In the genomic region with DNA sequence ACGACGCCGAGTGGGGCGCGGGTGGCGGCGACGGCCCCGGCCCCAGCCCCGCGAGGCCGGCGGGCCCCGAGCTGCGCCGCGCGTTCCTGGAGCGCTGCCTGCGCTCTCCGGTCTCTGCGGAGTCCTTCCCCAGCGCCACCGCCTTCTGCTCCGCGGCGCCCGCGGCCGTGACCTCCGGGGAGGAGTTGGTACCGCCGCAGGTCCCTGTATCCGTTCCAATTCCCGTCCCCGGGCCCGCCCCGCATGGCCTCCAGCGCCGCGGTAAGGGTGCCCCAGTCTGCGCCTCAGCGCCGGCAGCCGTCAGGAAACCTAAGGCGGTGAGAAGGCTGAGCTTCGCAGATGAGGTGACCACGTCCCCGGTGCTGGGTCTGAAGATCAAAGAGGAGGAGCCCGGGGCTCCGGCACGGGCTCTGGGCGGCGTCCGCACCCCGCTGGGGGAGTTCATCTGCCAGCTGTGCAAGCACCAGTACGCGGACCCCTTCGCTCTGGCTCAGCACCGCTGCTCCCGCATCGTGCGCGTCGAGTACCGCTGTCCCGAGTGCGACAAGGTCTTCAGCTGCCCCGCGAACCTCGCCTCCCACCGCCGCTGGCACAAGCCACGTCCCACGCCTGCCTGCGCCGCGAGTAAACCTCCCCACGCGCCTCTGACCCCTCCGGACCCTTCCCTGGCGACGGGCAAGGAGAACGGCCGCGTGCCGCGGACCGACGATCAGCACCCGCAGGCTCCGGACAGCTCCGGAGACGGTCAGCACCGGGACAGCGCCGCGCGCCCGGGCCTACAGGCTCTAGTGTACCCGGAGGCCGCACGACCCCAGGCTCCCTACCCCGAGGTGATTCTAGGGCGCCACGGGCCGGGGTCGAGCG, we compare ENCODE assay signal across 8 mouse cellular contexts. TPM values are rescaled to one million over a fixed set of nuclear protein-coding genes. Genes with fewer than 3 reads are reported as not detected.
DNase-seq lines count a peak whose midpoint lies in the region; ATAC-seq and TF ChIP-seq lines count a peak whose summit lies in the region.

No protein-coding gene starts in this region.

- no peak overlapping the region for H3K27ac ChIP-seq in embryonic facial prominence, embryonic 12.5 days
- H3K27ac ChIP-seq in heart, embryonic 12.5 days (ENCODE audit: poor library complexity, severe bottlenecking): no peak overlapping the region
- H3K27ac ChIP-seq in kidney, embryonic 14.5 days (ENCODE audit: low read depth, low read length): no peak overlapping the region
- H3K27ac ChIP-seq in lung, embryonic 15.5 days: no peak overlapping the region
- no peak overlapping the region for H3K27ac ChIP-seq in olfactory bulb, adult 2 months (ENCODE audit: insufficient read depth, low read depth, low read length)

- H3K9me3 ChIP-seq in embryonic facial prominence, embryonic 12.5 days: no peaks in the 10 kb centered on the region
- no peaks in the 10 kb centered on the region for H3K9me3 ChIP-seq in heart, embryonic 12.5 days (replicated peaks)
- no peaks in the 10 kb centered on the region for H3K9me3 ChIP-seq in kidney, embryonic 14.5 days (ENCODE audit: control insufficient read depth, low read length)
- H3K9me3 ChIP-seq in lung, embryonic 15.5 days: no peaks in the 10 kb centered on the region

- peak; percentile 84 for ATAC-seq in embryonic facial prominence, embryonic 12.5 days (ENCODE audit: insufficient number of reproducible peaks, insufficient read depth, low FRiP score, low TSS enrichment)
- peak; percentile 86 for ATAC-seq in heart, embryonic 12.5 days (ENCODE audit: insufficient number of reproducible peaks, low FRiP score)
- peak; percentile 95 for ATAC-seq in kidney, embryonic 14.5 days (ENCODE audit: low FRiP score, low TSS enrichment)
- peak; percentile 91 for ATAC-seq in lung, embryonic 15.5 days (ENCODE audit: borderline replicate concordance, extremely low read depth, low FRiP score, low TSS enrichment)

- no peak for TF ChIP-seq CTCF in olfactory bulb, adult 2 months (IDR thresholded peaks at IDR 0.05; ENCODE audit: insufficient read depth, low read depth, low read length)

- H3K36me3 ChIP-seq in embryonic facial prominence, embryonic 12.5 days: no peaks in the 10 kb centered on the region
- peaks cover 4% of the 10 kb centered on the region for H3K36me3 ChIP-seq in heart, embryonic 12.5 days
- no peaks in the 10 kb centered on the region for H3K36me3 ChIP-seq in kidney, embryonic 14.5 days (ENCODE audit: control insufficient read depth, insufficient read depth, low read length)
- no peaks in the 10 kb centered on the region for H3K36me3 ChIP-seq in lung, embryonic 15.5 days

- no peak for TF ChIP-seq POLR2A in olfactory bulb, adult 2 months (IDR thresholded peaks at IDR 0.05; ENCODE audit: insufficient read depth, low read depth, low read length)

- peak; percentile 46 to 48 for DNase-seq in right cerebral cortex, postnatal 10 days (ENCODE audit: low spot score in 2 of 2)
- no peak for DNase-seq in right cerebral cortex, postnatal 36 days (ENCODE audit: low spot score in 2 of 2)
- peak; percentile 70 for DNase-seq in thymus, postnatal 4 days

- peak overlapping the region; percentile 83 for H3K4me2 ChIP-seq in embryonic facial prominence, embryonic 12.5 days (replicated peaks)
- H3K4me2 ChIP-seq in heart, embryonic 12.5 days: peak overlapping the region; percentile 94
- peak overlapping the region; percentile 89 for H3K4me2 ChIP-seq in kidney, embryonic 14.5 days (replicated peaks; ENCODE audit: low read depth, low read length)
- peak overlapping the region; percentile 84 for H3K4me2 ChIP-seq in lung, embryonic 15.5 days

- 1% methylated on average over 100 of the region's 109 CpGs for WGBS in embryonic facial prominence, embryonic 12.5 days
- whole genome bisulfite sequencing in heart, embryonic 12.5 days: 1% methylated on average over 106 of the region's 109 CpGs
- under 1% methylated on average over 88 of the region's 109 CpGs for WGBS in kidney, embryonic 14.5 days
- 1% methylated on average over 100 of the region's 109 CpGs for WGBS in lung, embryonic 15.5 days
- WGBS in olfactory bulb, adult 2 months: 3% methylated on average over 109 of the region's 109 CpGs

- H3K9ac ChIP-seq in embryonic facial prominence, embryonic 12.5 days: no peak overlapping the region
- no peak overlapping the region for H3K9ac ChIP-seq in heart, embryonic 12.5 days
- no peak overlapping the region for H3K9ac ChIP-seq in kidney, embryonic 14.5 days (ENCODE audit: low read depth, low read length)
- no peak overlapping the region for H3K9ac ChIP-seq in lung, embryonic 15.5 days

- peaks cover 19% of the 10 kb centered on the region for H3K4me1 ChIP-seq in embryonic facial prominence, embryonic 12.5 days
- peaks cover 25% of the 10 kb centered on the region for H3K4me1 ChIP-seq in heart, embryonic 12.5 days (replicated peaks)
- peaks cover 16% of the 10 kb centered on the region; the same call in 1 of the 2 replicates for H3K4me1 ChIP-seq in kidney, embryonic 14.5 days (ENCODE audit: control insufficient read depth, insufficient read depth, low read length)
- H3K4me1 ChIP-seq in lung, embryonic 15.5 days: peaks cover 20% of the 10 kb centered on the region
- H3K4me1 ChIP-seq in olfactory bulb, adult 2 months (ENCODE audit: control insufficient read depth, insufficient read depth, low read length): peaks cover 24% of the 10 kb centered on the region

- H3K4me3 ChIP-seq in embryonic facial prominence, embryonic 12.5 days: peak overlapping the region; percentile 44
- peak overlapping the region; percentile 53 for H3K4me3 ChIP-seq in heart, embryonic 12.5 days
- peak overlapping the region; percentile 41 for H3K4me3 ChIP-seq in kidney, embryonic 14.5 days (ENCODE audit: low read length)
- peak overlapping the region; percentile 43 for H3K4me3 ChIP-seq in lung, embryonic 15.5 days
- H3K4me3 ChIP-seq in olfactory bulb, adult 2 months (ENCODE audit: insufficient read depth, low read depth, low read length): peak overlapping the region; percentile 52

- peaks cover 57% of the 10 kb centered on the region for H3K27me3 ChIP-seq in embryonic facial prominence, embryonic 12.5 days
- peaks cover 59% of the 10 kb centered on the region for H3K27me3 ChIP-seq in heart, embryonic 12.5 days (replicated peaks)
- peaks cover 40% of the 10 kb centered on the region for H3K27me3 ChIP-seq in kidney, embryonic 14.5 days (ENCODE audit: control insufficient read depth, insufficient read depth, low read length)
- peaks cover 53% of the 10 kb centered on the region for H3K27me3 ChIP-seq in lung, embryonic 15.5 days

RNA-seq across cellular contexts. Expression of gene Insm2, which starts 0.6 kb away (rescaled TPM):
- polyA plus RNA-seq in embryonic facial prominence, embryonic 12.5 days (2016; fragmentation: Nextera tagmentation; extraction: Ambion mirVana): 0.93 and 1.1 TPM in 2 replicates
- 0.10 TPM in 1 of 2 replicates, not detected in the other for polyA plus RNA-seq in heart, embryonic 12.5 days (2016; fragmentation: Nextera tagmentation; extraction: Ambion mirVana)
- 0.08 and 0.09 TPM in 2 replicates for polyA plus RNA-seq in kidney, embryonic 14.5 days (2014; fragmentation: Nextera tagmentation; extraction: Ambion mirVana)
- 0.39 TPM in 1 of 2 replicates, not detected in the other for polyA plus RNA-seq in lung, embryonic 15.5 days (2015; fragmentation: Nextera tagmentation; extraction: Ambion mirVana)
- not detected in 2 replicates for polyA plus RNA-seq in olfactory bulb, adult 2 months (2012; ENCODE audit: insufficient read depth, insufficient read length, low replicate concordance, missing spikeins)

RNA-seq across cellular contexts. Expression of gene Aldoart2, which starts 34.8 kb away (rescaled TPM):
- not detected in 2 replicates for polyA plus RNA-seq in embryonic facial prominence, embryonic 12.5 days (2016; fragmentation: Nextera tagmentation; extraction: Ambion mirVana)
- not detected in 2 replicates for polyA plus RNA-seq in heart, embryonic 12.5 days (2016; fragmentation: Nextera tagmentation; extraction: Ambion mirVana)
- not detected in 2 replicates for polyA plus RNA-seq in kidney, embryonic 14.5 days (2014; fragmentation: Nextera tagmentation; extraction: Ambion mirVana)
- polyA plus RNA-seq in lung, embryonic 15.5 days (2015; fragmentation: Nextera tagmentation; extraction: Ambion mirVana): not detected in 2 replicates
- polyA plus RNA-seq in olfactory bulb, adult 2 months (2012; ENCODE audit: insufficient read depth, insufficient read length, low replicate concordance, missing spikeins): not detected in 2 replicates

Comparison
In these comparisons a context has a peak if more than half of its experiments do, and no peak if none do; other contexts are left out.
1. DNase-seq: peak in right cerebral cortex, postnatal 10 days (2 of 2) and thymus, postnatal 4 days (single experiment); none in right cerebral cortex, postnatal 36 days (0 of 2).
2. Peak in every context shown above with its lines, with median percentiles within 50 percentile points of each other: ATAC-seq, H3K4me2 ChIP-seq and H3K4me3 ChIP-seq.